Mouse (Mus musculus): ENCODE data around the gene Sowahc.

- TF ChIP-seq TAL1 (conservative IDR thresholded peaks at IDR 0.05; ENCODE audit: low read depth, low read length) (no peak), CTCF (IDR thresholded peaks at IDR 0.05; ENCODE audit: low read depth, low read length) (no peak), GATA2 (IDR thresholded peaks at IDR 0.05; ENCODE audit: borderline replicate concordance, low read depth, low read length) (no peak), POLR2AphosphoS5 (IDR thresholded peaks at IDR 0.05; ENCODE audit: insufficient replicate concordance, low read depth, low read length) (no peak), GATA1 (IDR thresholded peaks at IDR 0.05; ENCODE audit: borderline replicate concordance, low read length) (no peak)
Measured at GRCm38 (mm10) chr10:59223890-59224289, 2.1 kb downstream of the Sowahc start.
